Mouse (Mus musculus): ENCODE measurements around the gene Kmt5b.
A peak's percentile ranks its signal among the peaks of the same experiment; 100 is the strongest.

Kmt5b gene

DNA sequence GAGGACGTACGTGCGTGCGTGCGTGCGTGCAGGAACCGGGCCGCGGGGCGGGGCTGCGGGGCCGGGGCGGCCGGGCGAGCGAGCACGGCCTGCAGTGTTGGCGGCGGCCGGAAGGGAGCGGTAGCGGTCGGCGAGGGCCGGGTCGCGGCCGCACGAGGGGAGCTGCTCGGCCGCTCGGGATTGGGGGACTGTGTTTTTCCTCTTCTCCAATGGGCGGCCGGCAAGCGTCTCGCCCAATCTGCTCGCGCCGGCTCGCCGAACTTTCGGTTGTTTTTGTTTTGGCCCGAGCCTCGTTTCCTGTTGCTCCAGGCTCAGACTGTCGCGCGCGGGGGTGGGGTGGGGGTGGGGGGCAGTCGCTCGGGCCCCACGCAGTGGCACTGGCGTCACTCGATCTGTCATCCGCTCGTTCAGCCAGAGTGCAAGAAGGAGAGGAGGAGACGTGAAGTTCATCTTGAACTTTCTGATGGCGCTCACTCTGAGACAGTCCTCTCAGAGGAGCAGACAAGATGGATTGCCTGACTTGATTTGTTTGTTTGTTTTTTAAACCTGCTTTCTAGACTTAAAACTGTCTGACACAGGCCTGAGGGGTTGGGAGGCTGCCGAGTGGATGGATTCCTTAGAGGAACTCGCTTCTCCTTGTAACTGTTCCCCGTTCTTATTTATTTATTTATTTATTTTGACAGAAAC is 1.6 kb downstream of the Kmt5b start:
- DNase-seq (ENCODE audit: low read depth, low spot score), result peak; percentile 98

- peak; percentile 6 for DNase-seq (ENCODE audit: low read depth, low spot score)
Observed at GRCm38 (mm10) chr19:3769533-3769932, 2.3 kb downstream of the Kmt5b start.

- DNase-seq (ENCODE audit: low read depth, low spot score), result peak; percentile 20
Observed at GRCm38 (mm10) chr19:3774159-3774558, 6.9 kb downstream of the Kmt5b start.

- DNase-seq (ENCODE audit: low read depth, low spot score), result no peak
Observed at GRCm38 (mm10) chr19:3778713-3779112, 11.5 kb downstream of the Kmt5b start.

GRCm38 (mm10) chr19:3790077-3790476 is 22.9 kb downstream of the Kmt5b start:
- no peak for DNase-seq (ENCODE audit: low read depth, low spot score)

GRCm38 (mm10) chr19:3805526-3805925 is 38.3 kb downstream of the Kmt5b start:
- DNase-seq (ENCODE audit: low read depth, low spot score), result peak; percentile 52

GRCm38 (mm10) chr19:3810536-3811233 is 43.5 kb downstream of the Kmt5b start:
- DNase-seq (ENCODE audit: low read depth, low spot score), result no peak

DNA sequence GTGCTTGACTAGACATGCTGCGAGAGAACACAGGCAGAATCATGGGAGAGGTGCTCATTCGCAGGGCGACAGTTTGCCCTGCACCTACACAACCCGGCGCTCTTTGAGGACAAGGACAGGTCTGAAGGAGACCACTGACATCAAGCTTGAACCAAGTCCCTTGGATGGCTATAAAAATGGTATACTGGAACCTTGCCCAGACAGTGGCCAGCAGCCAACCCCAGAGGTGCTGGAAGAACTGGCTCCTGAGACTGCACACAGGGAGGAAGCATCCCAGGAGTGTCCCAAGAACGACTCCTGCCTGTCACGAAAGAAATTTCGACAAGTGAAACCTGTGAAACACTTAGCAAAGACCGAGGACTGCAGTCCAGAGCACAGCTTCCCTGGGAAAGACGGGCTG is 47.2 kb downstream of the Kmt5b start:
- no peak for DNase-seq (ENCODE audit: low read depth, low spot score)

DNA sequence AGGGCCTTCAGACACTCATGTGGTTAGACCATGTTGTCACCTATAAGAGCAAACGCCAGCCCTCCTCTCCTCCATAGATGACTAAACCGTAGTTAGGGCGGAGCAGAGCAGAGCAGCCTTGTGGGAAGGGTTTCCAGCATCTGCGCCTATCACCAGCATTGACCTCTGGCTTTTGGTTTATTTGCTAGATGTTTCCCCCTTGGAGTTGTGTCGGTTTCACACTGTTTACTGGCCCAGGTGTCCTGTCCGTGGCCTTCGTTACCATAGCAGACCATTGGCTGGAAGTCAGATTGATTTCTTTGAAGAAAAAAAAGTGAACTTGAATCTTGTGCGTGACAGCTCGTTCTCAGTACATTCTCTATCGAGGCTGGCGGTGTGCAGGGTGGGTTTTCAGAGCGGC is 48.6 kb downstream of the Kmt5b start:
- DNase-seq (ENCODE audit: low read depth, low spot score), result no peak

DNA sequence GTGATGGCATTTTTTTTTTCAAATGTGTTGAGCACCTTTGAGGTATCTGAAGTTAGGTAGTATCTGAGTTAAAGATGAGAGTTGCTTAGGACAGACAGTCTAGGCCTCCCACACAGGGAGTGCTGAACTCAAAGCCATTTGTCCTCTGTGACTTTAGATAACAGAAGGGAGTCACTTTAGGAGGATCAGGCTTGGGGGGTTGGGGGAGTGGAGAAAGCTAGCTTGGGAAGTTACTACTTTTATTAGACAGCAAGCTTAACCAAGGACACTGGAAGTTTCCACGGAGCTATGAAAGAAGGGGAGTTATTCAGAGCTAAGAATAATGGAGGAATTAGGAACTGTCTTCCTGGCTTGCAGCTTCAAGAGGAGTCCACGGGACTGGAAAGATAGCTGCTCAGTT is 51.9 kb downstream of the Kmt5b start:
- no peak for DNase-seq (ENCODE audit: low read depth, low spot score)

DNA sequence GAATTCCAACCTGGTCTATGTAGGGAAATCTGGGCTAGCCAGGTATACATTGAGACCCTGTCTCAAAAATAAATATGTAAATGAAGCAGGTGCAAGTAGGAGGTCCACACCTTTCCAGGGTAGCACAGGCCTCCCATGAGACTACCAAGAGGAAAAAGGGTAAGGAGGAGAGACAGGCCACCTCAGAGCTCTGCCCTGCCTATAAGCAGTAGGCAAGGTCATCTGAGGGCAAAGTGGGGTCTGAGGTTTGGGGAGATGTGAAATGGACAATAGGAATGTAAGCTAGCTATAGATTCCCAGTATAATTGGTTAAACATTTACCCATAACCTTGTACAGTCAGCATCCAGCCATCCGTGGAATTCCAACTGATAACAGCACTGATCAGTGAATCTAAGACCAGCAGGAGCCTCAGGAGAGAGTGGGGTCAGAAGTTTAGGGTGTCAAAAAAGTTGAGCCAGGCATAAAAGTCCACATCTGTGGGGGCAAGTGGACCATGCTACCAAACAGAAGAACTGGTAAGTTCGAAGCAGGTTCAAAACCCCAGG is 52.8 kb downstream of the Kmt5b start:
- DNase-seq (ENCODE audit: low read depth, low spot score), result no peak

DNA sequence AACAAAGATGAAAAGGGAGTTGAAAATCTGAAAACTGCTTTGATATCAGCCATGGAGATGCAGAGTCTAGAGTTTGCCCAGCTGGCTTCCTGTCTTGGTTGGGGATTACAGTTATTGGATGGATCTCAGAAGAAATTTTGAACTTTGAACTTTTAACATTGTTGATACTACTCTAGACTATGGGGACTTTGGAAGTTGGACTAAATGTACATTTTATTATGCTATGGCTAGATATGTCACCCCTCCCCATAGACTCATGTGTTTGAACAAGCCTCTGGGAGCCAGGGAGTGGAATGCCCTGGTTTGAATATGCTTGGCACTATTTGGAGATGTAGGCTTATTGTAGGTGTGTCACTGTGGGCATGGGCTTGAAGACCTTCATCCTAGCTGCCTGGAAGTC is 57.8 kb downstream of the Kmt5b start:
- DNase-seq (ENCODE audit: low read depth, low spot score), result no peak

GRCm38 (mm10) chr19:3829863-3830262 is 62.6 kb downstream of the Kmt5b start:
- no peak for DNase-seq (ENCODE audit: low read depth, low spot score)

- DNase-seq (ENCODE audit: low read depth, low spot score), result no peak
Observed at GRCm38 (mm10) chr19:3831716-3832115, 64.5 kb downstream of the Kmt5b start.

GRCm38 (mm10) chr19:3832851-3833353 is 65.7 kb downstream of the Kmt5b start:
- no peak for DNase-seq (ENCODE audit: low read depth, low spot score)

DNA sequence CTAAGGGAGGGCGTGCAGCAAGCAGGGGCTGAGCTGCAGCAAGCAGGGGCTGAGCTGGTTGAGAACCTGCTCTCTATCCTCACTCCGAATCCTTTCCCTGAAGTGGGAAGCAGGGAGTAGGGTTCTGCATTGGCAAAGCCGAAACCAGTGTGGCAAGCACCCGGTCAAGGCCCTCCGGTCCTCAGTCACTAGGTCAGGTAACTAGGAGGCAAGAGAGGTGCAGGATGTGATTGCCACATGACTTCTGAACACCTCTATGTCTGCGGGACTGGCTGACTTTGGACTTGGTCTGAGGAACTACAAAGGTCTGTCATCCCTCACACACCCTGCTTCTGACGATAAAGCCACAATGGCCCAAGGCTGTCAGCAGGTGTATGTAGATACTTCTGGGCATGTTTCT is 67.1 kb downstream of the Kmt5b start:
- DNase-seq (ENCODE audit: low read depth, low spot score), result no peak

GRCm38 (mm10) chr19:3836791-3837190 is 69.6 kb downstream of the Kmt5b start:
- DNase-seq (ENCODE audit: low read depth, low spot score), result peak; percentile 38

DNA sequence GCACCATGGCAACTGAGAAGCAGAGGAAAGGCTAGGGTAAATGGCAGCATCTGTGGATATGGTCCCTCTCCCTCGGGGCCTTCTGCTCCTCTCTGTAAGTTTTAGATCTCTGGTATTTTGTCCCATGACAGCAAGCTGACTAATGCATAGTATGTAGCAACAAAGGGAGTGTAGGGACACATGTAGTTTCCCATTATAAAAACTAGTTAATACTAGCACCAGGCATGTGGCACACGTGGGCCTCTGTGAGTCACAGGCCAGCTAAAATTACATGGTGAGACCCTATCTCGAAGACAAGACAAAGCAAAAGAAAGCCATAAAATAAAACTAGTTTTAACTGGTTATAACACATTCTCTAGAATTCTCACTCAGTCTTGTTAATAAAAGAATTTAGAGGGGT is 71.7 kb downstream of the Kmt5b start:
- DNase-seq (ENCODE audit: low read depth, low spot score), result no peak

GRCm38 (mm10) chr19:3839686-3840085 is 72.5 kb downstream of the Kmt5b start:
- DNase-seq (ENCODE audit: low read depth, low spot score), result no peak

DNA sequence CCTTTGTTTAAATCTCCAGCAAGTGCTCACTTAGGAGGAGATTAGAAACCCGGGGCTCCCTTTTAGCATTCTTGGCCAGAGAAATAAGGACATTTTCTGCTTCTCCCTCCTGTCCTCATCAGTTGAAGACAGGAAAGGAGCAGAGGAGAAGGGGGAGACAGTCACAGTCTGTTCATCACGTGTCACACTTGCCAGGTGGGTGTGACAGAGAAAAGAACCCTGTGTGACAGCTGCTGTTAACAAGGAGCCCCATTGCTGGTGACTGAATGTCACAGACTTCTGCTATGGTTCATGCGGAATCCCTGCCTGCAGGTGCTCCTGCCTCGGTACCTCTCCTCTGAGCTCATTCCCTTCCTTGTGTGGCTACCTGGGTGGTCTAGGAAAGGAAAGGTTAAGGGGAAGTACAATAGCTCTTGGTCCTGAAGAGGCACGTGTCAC is 73.0 kb downstream of the Kmt5b start:
- no peak for DNase-seq (ENCODE audit: low read depth, low spot score)

GRCm38 (mm10) chr19:3840685-3841084 is 73.5 kb downstream of the Kmt5b start:
- no peak for DNase-seq (ENCODE audit: low read depth, low spot score)

DNA sequence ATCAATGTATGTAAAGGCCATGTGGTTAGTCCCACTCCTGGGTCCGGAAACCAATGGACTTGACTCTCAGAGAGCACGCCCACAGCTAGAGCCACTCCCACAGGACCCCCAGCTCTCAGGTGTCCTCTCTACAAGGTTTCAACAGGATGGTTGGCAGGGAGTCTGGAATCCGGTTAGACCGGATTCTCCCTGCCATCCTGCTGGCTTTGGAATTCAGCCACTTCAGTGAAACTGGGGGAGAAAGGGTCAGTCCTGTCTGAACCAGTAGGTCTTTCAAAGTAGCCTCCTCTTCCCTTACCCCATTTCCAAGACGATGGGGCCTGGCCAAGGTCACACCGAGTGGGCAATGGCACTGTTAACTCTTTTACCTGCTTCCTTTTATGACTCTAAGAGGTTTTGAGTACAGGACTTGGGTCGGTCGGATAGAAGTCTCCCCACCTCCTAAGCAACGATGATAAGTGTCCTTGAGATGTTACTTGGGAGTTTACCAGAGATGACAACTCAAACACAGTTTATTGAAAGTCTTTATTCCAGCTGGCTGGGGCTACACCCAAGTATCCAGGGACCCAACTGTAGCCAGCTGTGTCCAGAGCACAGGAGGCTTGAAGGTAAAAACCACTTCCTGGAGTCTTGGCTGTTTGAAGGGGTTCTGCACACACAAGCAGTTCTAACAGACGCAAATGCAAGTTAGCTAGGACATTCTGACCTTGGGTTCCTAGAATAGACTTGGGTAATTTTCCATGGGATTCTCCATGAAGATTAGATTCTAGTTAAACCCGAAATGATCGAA is 75.3 kb downstream of the Kmt5b start:
- no peak for DNase-seq (ENCODE audit: low read depth, low spot score)

Measured in CD4-positive helper T cell, adult 2 months (primary cell).